Mouse (Mus musculus) thymus, adult 2 months (tissue): ENCODE data around the gene Ticam1. TPM values are rescaled to one million over a fixed set of nuclear protein-coding genes. Genes with fewer than 3 reads are reported as not detected.

Source experiments
- DNase-seq: peaks from one replicate; pipeline ENCODE4 v3.0.0; 2021
- H3K27ac ChIP-seq: fragments of 200-500 bp; 2 replicates; pipeline ENCODE4 v1.5.1; 2012; ENCODE audit warnings: low read length, control low read depth; ENCODE audit not compliant: control insufficient read depth, insufficient read depth
- H3K27me3 ChIP-seq: fragments of 200-500 bp; 2 replicates; pipeline ENCODE4 v1.6.1; 2012; ENCODE audit warnings: mild to moderate bottlenecking, low read length, moderate library complexity, mixed read lengths; ENCODE audit not compliant: control insufficient read depth, insufficient read depth
- H3K36me3 ChIP-seq: fragments of 200-500 bp; 2 replicates; pipeline ENCODE4 v1.6.1; 2012; ENCODE audit warnings: mild to moderate bottlenecking, low read length, moderate library complexity; ENCODE audit not compliant: control insufficient read depth, insufficient read depth
- H3K4me1 ChIP-seq: fragments of 200-500 bp; replicated peaks from 2 replicates; pipeline ENCODE4 v1.6.1; 2012; ENCODE audit warnings: low read length; ENCODE audit not compliant: control insufficient read depth, insufficient read depth
- H3K4me3 ChIP-seq: fragments of 200-500 bp; 2 replicates; pipeline ENCODE4 v1.5.1; 2012; ENCODE audit warnings: mild to moderate bottlenecking, low read length, control low read depth, moderate library complexity; ENCODE audit not compliant: control insufficient read depth, insufficient read depth
- CTCF ChIP-seq: fragments of 200-500 bp; IDR thresholded peaks from 2 replicates; pipeline ENCODE4 v1.5.1; 2012; ENCODE audit warnings: mild to moderate bottlenecking, control low read depth, low read length, moderate library complexity, borderline replicate concordance; ENCODE audit not compliant: control insufficient read depth, poor library complexity, insufficient read depth; ENCODE audit errors: extremely low read depth
- POLR2A ChIP-seq: fragments of 200-500 bp; IDR thresholded peaks from 2 replicates; pipeline ENCODE4 v1.6.1; 2012; ENCODE audit warnings: mild to moderate bottlenecking, low read length, control low read depth, moderate library complexity; ENCODE audit not compliant: control insufficient read depth, poor library complexity, insufficient read depth; ENCODE audit errors: extremely low read depth
- WGBS: fragments of 180-500 bp; shearing (Covaris S2); methylation state at CpG from one replicate; pipeline ENCODE4 v1.1.7; 2018; 5-methylcytosine and 5-hydroxymethylcytosine counted together
- polyA plus RNA-seq: library from polyadenylated mRNA; depleted of rRNA; stranded (reverse); fragments of >200 nt; gene quantifications from 2 replicates; pipeline ENCODE4 v1.2.3, GENCODE M21; 2012

Gene Ticam1
- polyA plus RNA-seq, 1 experiment, result 21.6 TPM

DNA sequence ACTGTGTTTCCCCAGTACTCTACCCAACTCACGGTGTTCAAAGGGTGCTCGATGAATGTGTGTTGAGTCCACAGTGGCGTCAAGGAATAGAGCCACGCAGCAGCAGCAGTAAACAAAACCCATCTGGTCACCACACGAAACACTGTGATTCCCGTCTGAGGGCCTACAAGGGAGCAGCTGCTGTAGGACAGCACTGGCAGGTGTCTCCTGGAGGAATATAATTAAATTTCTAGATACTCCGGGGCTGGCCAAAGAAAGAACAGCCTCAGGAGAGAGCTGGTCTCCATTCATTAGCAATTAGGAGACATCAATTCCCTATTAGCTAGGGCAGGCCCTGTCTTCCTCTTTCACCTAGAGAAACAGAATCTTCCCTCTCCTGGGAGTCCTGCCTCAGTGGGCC is 31.0 kb downstream of the Ticam1 start:
- no peaks in the 10 kb centered on the region for H3K36me3 ChIP-seq
- DNase-seq, result no peak
- no peaks in the 10 kb centered on the region for H3K27me3 ChIP-seq
- no peak overlapping the region for H3K4me3 ChIP-seq
- WGBS, result 82% methylated on average over 7 of the region's 7 CpGs
- TF ChIP-seq CTCF (no peak), POLR2A (no peak)
- no peaks in the 10 kb centered on the region for H3K4me1 ChIP-seq
- no peak overlapping the region for H3K27ac ChIP-seq

DNA sequence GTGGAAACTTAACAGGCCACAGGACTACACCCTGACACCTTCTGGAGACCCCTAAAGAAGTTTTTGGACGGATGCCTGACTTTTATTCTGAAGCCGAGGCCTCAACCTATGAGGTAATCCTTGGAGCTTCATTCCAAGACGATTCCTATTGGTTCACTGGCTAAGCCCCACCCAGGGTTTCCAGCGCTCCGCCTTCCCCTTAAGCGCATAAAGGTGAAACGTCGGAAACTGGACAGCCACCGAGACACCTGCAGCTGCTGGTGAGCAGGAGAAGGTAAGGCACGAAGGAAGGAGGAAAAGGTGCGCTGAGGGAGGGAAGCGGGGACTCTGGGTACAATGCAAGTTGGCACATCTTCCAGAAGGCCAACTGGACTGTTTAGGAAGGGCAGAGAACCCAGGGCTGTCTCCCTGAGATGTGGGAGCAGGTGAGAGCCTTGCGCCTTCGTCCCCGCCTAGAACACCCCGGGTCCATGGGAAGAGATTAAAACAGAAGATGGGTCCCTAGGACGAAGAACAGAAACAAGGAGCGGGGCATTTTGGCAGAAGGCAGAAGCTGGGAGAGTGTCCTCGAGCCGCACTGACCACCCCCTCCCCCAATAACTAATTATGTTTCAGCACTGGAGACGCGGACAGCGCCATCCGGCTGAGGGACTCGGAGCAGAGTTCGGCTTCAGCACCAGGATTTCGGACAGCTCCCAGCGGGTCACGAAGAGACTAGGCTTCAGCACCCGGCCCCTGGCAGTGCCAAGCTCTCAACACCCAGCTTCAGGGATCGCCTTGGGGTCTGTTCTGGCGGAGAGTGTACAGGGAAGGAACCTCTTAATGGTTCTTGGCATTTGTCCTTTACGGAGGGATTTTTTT is 34.8 kb downstream of the Ticam1 start:
- H3K27ac ChIP-seq, result no peak overlapping the region
- H3K4me1 ChIP-seq, result no peaks in the 10 kb centered on the region
- TF ChIP-seq CTCF (0 out of 2 replicates have a peak, but pooled peaks have one; percentile 8), POLR2A (no peak)
- no peaks in the 10 kb centered on the region for H3K36me3 ChIP-seq
- 7% methylated on average over 33 of the region's 33 CpGs for WGBS
- peak; percentile 87 for DNase-seq
- H3K4me3 ChIP-seq, result no peak overlapping the region
- no peaks in the 10 kb centered on the region for H3K27me3 ChIP-seq

DNA sequence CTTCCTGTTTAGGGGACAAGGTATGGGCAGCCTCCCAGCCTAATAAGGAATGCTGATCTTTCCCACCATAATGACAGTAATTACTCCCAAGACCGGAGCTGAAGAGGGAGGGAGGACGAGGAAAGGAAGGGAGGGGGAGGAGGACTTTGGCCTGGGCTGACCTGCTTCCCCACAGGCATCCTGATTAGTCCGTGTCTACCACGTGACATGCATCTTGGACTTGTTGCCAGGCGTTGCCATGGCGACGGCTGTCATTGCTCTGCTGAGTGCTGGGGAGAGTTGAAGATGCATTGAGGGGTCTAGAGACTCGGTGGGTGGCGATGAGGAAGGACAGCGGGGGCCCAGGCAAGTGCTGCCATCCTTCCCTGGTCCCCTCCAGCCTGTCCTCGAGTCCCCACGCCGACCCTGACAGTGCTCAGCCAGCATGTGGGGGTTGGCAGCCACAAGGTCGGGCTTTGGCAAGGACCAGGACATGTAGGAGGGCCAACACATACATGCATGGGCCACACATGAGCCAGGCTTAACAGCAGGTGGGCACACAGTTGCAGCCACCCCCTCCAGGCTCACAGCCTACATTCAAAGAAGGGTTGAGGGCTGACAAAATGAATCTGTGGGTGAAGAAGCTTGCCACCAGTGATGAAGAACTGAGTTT is 42.6 kb downstream of the Ticam1 start:
- WGBS, result 4% methylated on average over 14 of the region's 14 CpGs
- no peaks in the 10 kb centered on the region for H3K36me3 ChIP-seq
- H3K4me1 ChIP-seq, result no peaks in the 10 kb centered on the region
- H3K27ac ChIP-seq, result no peak overlapping the region
- H3K27me3 ChIP-seq, result no peaks in the 10 kb centered on the region
- H3K4me3 ChIP-seq, result no peak overlapping the region
- no peak for DNase-seq
- no peak for TF ChIP-seq POLR2A
- no peak for TF ChIP-seq CTCF

DNA sequence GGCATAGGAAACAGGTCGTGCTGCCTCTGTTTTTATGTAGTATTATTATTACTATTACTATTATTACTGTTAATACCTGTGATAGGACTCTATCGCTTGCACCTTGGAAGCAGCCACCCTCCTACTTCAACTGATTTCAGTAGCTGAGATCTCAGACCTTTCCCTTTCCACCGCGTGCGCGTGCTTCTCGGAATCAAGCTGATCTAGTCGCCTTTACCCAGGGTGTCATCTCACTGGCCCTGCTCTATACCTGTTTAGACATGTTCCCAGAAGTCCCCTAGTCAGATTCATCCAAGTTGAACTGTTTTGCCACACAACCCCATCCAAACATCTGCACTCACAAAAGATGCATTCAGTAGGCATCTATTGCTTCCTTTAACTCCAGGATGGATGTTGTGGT is 43.2 kb downstream of the Ticam1 start:
- DNase-seq, result no peak
- 59% methylated on average over 8 of the region's 8 CpGs for WGBS
- no peak for TF ChIP-seq CTCF
- no peak for TF ChIP-seq POLR2A
- H3K4me3 ChIP-seq, result no peak overlapping the region
- no peaks in the 10 kb centered on the region for H3K27me3 ChIP-seq
- no peaks in the 10 kb centered on the region for H3K36me3 ChIP-seq
- H3K4me1 ChIP-seq, result no peaks in the 10 kb centered on the region
- no peak overlapping the region for H3K27ac ChIP-seq

DNA sequence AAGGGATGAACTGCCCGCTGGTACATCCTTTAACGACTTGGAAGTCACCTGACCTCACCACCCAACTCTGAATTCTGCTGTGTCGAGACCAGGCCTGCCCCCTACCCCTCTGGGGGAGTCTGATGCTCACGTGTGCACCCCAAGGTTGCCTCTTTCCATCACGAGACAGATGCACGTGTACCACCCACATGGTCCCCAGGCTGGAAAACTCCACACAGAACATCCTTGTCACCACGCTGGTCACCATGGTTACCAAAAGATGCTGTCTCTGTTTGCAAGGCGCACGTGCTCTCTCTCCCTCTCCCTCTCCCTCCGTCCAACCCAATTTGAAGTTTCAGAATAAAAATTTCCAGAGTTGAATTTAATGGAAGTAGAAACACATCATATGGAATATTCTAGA is 46.6 kb downstream of the Ticam1 start:
- H3K4me3 ChIP-seq, result no peak overlapping the region
- H3K27ac ChIP-seq, result no peak overlapping the region
- H3K36me3 ChIP-seq, result no peaks in the 10 kb centered on the region
- no peaks in the 10 kb centered on the region for H3K27me3 ChIP-seq
- H3K4me1 ChIP-seq, result no peaks in the 10 kb centered on the region
- DNase-seq, result no peak
- WGBS, result 78% methylated on average over 10 of the region's 10 CpGs
- TF ChIP-seq POLR2A (no peak), CTCF (no peak)

DNA sequence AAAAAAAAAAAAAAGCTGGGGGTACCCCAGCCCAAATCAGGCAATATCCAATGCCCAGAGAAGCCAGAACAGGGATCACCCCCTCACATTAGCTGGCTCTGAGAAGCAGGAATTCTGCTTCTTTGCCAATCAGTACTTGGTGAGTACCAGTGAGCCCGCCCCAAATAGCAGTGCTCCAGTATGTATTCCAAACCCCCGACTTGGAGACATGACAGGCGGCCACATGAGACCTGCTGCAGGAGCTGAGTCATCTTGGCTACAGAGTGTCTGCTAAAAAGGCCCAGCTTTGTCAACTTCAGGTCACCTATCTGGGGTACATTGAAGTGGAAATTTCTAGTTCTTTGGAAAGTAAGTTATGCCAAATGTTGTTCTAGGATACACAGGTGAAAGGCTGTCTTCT is 50.0 kb downstream of the Ticam1 start:
- no peak for TF ChIP-seq CTCF
- H3K4me3 ChIP-seq, result no peak overlapping the region
- 85% methylated on average over 3 of the region's 3 CpGs for WGBS
- no peaks in the 10 kb centered on the region for H3K4me1 ChIP-seq
- no peaks in the 10 kb centered on the region for H3K27me3 ChIP-seq
- H3K36me3 ChIP-seq, result no peaks in the 10 kb centered on the region
- no peak overlapping the region for H3K27ac ChIP-seq
- DNase-seq, result no peak
